Mouse (Mus musculus): Measurements from ENCODE around the gene Gm43552.

DNA sequence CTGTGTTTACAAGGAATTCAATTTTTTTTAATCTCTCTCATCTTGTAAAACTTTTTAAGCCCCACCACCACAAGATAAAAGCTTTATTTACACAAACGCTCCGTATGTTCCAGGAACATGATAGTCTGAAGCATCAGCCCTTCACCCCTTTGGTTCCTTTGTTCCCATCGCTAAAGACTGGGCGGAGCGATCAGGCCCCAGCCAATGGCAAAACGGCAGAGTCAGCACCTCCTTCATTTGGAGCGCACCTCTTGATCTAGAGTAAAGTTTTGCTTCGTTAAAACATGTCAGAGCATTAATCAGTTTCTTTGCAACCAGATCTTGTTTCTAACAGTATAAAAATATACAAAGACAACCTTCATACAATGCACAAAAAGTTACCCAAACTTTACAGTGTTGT is 13.2 kb upstream of the Gm43552 start:
- TF ChIP-seq POLR2A (IDR thresholded peaks at IDR 0.05; ENCODE audit: insufficient read length, low read depth) (no peak), MYOG (IDR thresholded peaks at IDR 0.05; ENCODE audit: control insufficient read depth in 1 of 3, insufficient read depth in 1 of 3, insufficient read length in 2 of 3, low read depth in 2 of 3) (no peak), TCF12 (IDR thresholded peaks at IDR 0.05; ENCODE audit: insufficient read depth, poor library complexity, severe bottlenecking) (no peak), POLR2AphosphoS2 (IDR thresholded peaks at IDR 0.05; ENCODE audit: insufficient read length, low read depth) (no peak), MAX (IDR thresholded peaks at IDR 0.05; ENCODE audit: low read depth) (no peak)
